Mouse (Mus musculus): ENCODE results near the gene Galp.
"Not testable (repeated sequence)": the region's sequence is repeated elsewhere in the genome, so short reads cannot be mapped to it uniquely, and the experiment has no call there.

Gene Galp

DNA sequence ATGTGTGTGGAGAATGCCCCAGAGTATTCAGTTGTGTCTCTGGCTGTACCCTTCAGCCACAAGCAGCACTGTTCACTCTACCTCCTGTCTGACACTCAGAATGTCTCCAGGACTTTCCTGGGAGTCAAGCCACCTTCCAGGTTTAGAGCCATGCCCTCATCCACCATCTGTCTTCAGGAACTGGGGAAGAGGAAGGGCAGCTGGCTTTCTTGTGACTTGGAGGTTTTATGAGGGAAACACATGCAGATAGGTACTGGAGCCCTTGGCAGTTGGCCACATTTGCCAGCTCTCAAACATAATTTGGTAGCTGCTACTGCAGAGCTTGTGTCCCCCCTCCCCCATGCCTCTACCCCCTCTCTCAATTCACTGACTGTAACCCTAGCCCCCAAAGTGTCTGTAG lies 17.9 kb upstream of the Galp start:
- DNase-seq (ENCODE audit: low spot score), result no peak

DNA sequence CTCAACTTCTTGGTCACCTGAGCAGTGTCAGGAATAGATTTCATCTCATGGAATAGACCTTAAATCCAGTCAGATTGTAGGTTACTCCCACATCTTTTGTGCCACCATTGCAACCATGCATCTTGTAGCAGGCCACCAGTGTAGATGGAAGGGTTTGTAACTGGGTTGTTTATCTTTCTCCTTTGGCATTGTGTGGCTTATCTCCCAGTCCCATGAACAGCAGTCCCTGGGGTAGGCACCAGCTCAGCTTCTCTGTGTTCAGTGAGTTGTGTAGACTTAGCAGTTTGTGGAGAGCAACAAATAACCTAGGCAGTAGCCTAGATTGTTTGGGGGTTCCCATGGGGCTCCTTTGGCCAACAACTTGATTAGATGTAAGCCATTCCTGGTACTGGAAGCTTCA lies 14.0 kb upstream of the Galp start:
- no peak for DNase-seq (ENCODE audit: low spot score)

DNA sequence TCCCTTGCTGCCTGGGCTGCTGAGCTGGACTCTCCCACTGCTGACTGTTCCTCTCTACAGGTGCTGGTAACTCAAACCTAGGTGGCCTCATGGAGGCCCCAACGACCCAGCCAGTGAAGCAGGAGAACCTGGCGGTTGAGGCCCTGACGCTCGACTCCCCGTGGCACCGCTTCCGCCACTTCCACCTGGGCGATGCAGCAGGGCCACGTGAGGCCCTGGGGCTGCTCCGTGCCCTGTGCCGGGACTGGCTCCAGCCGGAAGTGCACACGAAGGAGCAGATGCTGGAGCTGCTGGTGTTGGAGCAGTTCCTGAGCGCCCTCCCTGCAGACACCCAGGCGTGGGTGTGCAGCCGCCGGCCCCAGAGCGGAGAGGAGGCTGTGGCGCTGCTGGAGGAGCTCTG lies 13.1 kb upstream of the Galp start:
- DNase-seq (ENCODE audit: low spot score), result no peak

DNA sequence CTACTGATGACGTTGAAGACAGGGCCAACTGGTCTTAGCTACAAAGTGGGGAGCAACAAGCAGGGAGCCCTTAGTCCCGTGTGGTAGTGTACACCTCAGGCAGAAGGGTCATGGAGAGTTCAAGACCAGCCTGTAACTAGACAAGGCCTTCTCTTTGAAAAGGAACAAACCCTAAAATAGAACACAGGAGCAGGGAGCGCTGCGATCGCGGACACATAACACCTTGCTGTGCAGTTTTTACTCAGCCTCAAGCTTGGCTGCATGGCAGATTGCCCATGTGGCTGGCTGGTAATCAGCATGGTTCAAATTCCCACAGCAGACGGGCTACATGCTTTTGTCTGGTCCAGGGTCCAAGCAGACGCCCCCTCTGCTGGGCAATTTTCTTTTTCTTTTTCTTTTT lies 12.4 kb upstream of the Galp start:
- no peak for DNase-seq (ENCODE audit: low spot score)

DNA sequence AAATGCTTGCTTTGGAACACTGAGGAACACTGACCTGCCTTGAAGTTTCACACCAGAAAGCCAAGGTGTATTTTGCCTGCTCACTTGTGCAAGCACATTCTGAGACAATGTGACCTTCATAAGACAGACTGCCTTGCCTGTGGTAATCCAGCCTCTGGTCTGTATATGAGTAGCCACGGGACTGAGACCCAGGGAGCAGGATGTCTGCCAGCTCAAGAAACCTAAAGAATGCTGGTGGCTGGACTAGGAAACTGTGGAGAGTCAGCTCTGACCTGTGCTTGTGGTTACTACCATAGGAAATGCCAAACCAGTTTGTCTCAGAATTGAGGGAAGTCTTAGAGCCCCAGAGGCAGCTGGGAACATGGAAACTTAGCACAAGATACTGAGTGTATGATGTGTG lies 11.5 kb upstream of the Galp start:
- DNase-seq (ENCODE audit: low spot score), result no peak

DNA sequence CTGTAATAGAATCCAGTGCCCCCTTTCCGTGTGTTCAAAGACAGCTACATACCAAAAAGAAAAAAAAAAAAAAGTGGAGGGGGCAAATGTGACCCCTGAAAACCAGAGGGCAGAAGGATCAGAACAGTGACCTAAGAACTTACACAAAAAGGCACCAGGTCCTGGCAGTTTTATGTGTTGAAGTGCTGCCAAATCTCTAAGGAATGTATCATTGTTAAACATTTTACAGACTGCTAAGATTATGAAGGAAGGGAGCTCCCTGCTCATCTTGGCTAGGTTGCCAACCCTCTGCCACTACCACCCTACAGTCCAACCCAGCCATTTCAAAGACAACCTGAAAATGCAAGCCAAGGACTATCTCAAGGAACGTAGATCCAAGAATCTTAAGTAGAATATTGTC lies 10.7 kb upstream of the Galp start:
- no peak for DNase-seq (ENCODE audit: low spot score)

DNA sequence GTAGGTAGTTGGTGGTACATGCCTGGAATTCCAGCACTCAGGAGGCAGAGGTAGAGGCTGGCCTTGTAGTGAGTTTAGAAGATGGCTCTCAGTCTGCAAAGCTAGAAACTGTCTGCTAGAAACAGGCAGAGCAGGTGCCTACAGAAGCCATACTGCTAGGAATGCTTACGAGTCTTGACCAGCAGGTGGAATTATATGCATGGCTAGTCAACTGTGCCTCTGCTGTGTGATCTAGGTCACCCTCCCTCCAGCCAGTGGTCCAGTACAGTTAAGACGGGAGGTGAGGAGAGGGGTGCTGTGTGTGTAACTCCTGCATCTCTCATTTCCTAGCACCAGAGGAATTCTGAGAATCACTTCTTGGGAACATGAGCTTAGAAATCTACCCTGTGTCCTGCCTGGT lies 10.1 kb upstream of the Galp start:
- no peak for DNase-seq (ENCODE audit: low spot score)

DNA sequence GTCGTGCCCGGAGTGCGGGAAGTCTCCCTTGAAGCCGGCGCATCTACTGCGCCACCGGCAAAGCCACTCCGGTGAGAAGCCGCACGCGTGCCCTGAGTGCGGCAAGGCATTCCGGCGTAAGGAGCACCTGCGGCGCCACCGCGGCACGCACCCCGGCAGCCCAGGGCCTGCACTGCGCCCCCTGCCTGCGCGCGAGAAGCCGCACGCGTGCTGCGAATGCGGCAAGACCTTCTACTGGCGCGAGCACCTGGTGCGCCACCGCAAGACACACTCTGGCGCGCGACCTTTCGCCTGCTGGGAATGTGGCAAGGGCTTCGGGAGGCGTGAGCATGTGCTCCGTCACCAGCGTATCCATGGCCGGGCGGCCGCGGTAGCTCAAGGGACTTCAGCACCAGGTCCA lies 7.3 kb upstream of the Galp start:
- no peak for DNase-seq (ENCODE audit: low spot score)

DNA sequence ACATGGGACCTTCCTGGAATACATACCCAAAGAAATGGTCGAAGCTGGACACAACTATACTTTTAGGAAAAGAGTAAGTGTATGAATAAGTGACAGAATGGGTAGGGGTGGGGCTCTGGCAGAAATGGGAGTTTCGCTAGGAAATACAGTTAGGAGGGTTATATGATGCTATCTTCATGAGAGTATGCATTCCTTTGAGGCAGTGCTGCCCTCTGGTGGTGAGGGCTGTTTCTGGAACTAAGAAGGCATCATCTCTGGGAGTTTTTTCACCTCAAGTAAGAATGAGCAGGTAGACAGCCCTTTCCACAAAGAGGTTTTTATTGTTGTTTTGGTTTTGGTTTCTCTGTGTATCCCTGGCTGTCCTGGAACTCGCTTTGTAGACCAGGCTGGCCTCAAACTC lies 5.5 kb upstream of the Galp start:
- DNase-seq (ENCODE audit: low spot score), result peak; percentile 79

DNA sequence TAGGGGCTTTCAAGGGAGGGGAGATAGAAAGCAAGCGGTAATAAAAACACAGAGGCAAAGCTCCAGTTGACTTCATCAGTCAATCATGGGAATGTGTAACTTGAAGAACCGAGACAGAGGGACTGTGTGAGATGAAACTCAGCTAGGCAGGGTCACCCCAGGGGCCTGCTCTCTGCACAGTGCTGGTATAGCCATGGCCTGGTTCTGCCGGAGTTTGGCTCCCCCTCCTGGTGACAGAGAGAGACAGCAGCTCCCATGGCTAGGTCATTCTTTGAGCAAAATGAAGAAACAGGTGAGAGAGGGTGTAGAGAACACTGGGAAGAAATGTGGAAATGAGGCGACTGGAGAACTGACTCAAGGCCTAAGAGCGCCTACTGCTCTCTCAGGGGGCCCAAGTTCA lies 2.8 kb upstream of the Galp start:
- DNase-seq (ENCODE audit: low spot score), result peak; percentile 79

DNA sequence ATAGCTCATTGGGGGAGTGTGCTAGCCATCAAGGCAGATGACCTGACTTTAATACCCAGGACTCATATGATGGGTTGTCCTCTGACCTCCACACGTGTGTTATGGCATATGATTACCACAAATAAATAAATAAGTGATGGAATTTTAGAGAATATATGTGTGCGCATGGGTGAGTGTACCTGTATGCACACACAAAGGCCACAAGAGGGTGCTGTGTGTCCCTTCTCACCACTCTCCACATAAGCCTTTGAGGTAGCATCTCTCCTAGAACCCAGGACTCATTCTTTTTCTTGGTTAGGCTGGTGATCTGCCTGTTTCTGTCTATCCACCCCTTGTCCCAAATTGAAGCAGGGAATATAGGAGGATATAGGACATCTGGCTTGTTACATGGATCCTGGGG lies 1.1 kb upstream of the Galp start:
- DNase-seq (ENCODE audit: low spot score), result no peak

DNA sequence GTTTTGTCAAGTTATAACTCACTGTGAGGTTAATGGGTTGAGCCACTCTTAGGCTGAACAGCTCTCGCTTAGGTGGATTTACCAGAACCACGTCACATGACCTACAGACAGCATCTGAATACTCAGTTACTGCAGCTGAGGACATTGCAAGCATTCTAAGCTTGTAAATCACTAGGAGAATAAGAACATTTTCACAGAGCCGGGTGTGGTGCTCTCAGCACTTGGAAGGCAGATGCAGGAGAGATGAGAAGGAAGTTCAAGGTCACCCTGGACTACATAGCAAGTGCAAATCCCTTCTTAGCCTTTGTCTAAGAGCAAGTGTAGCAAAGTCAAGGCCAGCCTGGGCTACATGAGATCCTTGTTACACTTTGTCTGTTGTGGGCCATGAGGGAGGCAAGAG lies 7.3 kb downstream of the Galp start:
- DNase-seq (ENCODE audit: low spot score), result no peak

DNA sequence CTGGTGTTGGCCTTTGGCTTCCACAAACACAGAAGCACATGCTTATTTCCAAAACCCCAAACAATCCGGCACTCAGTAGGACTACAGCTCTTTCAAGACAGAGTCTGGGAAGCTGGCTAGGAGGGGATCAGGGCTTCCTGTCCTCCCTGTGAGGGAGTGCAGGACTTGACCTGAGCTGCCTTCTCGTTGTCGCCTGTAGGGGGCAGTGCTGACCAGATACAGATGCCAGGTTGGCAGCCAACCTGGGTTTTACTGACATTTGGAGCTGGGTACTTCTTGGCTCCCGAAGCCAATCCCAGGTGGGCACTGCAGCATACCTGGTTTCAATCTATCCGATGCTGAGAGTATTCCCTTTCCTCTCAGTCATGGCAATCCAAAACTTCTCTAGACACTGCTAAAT lies 16.3 kb downstream of the Galp start:
- no peak for DNase-seq (ENCODE audit: low spot score)

DNA sequence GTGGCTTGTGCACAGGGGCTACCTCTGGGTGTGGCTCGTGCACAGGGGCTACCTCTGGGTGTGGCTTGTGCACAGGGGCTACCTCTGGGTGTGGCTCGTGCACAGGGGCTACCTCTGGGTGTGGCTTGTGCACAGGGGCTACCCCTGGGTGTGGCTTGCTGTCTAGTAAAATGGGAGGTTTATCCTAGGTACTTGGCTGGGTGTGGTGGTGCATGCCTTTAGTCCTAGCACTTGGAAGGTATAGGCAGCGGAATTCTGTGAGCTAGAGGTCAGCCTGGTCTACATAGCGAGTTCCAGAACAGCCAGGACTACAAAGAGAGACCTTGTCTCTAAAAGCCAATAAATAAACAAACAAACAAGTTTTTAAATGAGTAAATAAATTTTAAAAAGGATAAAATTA lies 17.8 kb downstream of the Galp start:
- DNase-seq (ENCODE audit: low spot score), result not testable (repeated sequence)

DNA sequence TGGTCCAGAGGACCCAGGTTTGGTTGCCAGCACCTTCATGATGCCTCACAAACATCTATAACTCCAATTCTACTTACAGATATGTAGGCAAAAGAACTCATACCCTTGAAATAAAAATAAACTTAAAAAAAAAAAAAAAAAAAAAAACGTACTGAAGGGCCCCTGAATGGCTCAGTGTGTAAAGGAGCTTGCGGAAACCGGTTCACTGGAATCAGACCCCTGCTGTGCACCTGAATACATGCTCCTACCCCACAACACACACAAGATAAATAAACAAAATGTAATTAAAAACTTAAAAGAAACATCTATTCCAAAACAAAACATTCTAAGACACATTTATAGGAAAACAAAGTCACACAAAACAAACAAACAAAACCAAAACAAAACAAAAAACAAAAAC lies 23.3 kb downstream of the Galp start:
- DNase-seq (ENCODE audit: low spot score), result no peak

DNA sequence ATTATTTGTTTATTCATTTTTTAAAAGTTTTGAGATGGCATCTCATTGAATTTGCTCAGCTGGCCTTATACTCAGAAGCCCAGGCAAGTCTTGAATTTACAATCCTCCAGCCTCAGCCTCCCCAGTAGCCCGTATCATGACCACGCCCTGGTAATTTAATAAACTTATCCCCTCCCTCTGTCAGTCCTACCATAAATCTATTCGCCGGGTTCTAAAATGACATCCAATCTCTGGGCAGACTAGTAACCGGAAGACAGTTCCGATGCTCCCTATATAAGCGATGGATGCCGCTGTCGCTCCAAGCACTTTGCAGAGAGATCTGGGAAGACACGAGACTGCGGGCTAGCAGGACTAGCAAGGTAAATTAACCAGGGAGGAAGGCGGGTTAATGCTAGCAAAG lies 25.1 kb downstream of the Galp start, which contains the start of gene Zscan5b:
Zscan5b (plus strand) TSS at position 301 of the 400 bp plus-strand sequence.
- no peak for DNase-seq (ENCODE audit: low spot score)

DNA sequence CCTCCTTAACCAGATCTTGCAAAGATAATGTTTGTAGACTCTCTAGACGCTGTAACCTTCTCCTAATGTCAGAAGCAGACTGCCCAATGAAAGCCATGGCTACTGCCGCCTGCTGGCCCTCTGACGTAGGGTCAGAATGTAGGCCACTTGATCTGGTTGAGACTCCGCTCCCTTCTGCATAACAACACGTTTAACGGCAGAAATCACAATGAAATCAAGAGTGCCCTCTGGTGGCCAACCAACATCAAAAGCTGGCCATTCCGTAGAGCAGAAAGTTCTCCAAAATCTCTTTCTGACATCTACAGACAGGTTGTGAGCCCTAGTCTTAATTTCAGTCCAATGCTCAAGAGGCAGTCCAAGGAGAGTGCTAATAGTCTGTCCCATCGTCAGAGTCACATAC lies 31.6 kb downstream of the Galp start:
- DNase-seq (ENCODE audit: low spot score), result not testable (repeated sequence)

DNA sequence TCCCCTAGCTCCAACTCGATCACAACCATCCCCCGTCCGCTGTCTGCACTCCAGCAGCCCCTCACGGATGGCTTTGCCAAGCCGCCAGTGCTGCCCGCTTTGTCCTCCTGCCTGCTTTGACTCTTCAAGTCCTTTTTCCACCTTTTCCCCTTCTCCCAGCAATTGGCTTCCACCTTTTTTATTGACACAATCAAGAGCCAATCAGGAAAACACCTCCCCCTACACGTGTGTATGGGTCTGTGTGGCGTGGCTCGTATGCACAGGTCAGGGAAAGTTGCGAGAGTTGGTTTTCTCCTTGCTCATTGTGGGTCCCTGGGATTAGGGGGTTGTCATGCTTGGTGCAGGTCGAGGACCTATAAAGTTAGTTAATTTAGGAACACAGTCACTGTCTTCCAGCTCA lies 42.9 kb downstream of the Galp start:
- DNase-seq (ENCODE audit: low spot score), result no peak

DNA sequence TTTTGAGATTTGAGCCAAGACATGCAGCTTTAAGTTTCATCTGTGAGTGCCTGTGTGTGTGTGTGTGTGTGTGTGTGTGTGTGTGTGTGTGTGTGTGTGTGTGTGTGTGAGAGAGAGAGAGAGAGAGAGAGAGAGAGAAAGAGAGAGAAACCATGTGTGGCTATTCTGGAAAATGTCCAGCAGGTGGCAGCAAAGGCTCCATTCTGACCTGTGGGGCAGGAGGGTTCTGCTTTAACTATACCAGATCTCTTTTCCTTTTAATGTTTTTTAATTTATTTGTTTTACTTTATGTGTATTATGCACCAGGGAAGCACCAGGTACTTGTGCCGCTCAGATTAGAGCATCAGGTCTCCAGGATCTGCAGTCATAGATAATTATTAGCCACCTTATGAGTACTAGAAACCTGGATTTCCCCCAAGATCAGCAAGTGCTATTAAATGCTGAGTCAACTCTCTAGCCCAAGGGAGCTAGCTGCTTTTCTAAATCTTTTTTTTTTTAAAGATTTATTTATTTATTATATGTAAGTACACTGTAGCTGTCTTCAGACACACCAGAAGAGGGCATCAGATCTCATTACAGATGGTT lies 44.0 kb downstream of the Galp start:
- peak; percentile 66 for DNase-seq (ENCODE audit: low spot score)

DNA sequence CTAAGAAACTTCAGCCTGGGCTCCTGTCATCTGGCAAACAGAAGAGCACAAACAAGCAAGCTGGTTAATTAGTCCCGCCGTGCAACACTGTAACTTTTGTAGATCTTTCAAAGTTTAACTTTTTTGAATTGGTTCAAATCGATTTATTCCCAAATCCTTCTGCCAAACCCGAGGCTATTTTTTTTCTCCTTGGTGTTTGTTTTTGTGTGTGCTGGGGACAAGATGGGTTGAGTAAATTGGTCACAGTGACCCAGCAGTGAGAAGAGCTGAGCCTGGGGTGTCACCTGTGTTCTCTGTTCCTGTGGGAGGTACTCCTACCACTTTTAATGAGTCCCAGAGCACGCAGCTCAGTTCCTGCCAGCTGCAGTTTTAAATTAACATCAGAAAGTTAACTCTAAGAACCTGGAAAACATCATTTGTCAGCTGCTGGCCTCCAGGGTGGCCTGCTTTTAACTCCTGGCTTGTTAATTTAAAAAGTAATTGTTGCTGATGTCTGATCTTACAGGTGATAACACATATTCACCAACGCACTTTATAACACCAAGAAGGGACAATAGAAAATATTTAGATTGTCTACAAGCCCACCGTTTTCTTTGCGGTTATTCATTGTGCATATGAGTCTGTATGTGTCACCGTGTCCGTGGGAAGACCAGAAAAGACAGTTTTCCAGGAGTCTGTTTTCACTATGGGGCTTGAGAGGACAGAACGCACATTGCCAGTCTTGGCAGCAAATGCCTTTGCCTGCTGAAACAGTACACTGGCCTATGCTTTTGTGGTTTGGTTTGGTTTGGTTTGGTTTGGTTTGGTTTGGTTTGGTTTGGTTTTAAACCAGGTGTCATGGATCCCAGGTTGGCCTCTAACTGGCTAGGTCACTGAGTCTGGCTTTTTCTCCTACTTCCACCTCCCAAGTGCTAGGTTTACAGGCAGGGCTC lies 47.7 kb downstream of the Galp start:
- DNase-seq (ENCODE audit: low spot score), result no peak

DNA sequence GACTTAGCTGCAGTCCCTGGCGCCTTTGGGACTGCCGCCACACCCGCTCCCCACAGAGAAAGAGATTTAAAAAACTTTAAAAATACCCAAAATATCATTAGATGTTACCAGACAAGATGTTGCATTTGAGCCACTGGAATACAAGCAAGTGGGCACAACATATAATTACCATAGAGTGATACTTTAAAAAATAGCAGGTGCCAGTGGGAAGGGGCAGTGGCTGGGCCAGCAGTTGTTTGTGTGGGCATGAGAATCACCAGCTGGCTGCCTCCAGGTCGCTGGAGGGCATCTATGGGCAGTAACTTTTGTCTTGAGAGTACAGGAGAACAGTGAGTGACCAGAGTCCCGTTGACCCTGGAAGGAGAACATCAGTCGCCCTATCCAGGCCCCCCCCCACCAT lies 55.5 kb downstream of the Galp start, which contains the start of gene Epp13:
Epp13 (plus strand) TSS at position 301 of the 400 bp plus-strand sequence.
- no peak for DNase-seq (ENCODE audit: low spot score)

DNA sequence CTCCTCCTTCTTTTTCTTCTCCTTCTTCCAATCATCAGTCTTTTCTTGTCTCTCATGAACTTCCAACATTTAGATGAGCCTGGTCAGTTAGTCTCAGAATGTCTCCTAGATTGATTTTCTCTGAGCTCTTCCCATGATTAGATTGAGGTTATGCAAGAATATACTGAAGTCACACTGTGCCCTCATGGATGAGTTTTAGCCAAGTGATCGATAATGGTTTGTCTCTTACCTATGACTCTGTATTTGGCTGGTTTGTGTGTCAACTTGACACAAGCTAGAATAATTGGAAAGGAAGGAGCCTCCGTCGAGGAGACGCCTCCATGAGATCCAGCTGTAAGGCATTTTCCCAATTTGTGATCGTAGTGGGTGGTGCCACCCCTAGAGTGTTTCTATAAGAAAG lies 57.6 kb downstream of the Galp start:
- no peak for DNase-seq (ENCODE audit: low spot score)

DNA sequence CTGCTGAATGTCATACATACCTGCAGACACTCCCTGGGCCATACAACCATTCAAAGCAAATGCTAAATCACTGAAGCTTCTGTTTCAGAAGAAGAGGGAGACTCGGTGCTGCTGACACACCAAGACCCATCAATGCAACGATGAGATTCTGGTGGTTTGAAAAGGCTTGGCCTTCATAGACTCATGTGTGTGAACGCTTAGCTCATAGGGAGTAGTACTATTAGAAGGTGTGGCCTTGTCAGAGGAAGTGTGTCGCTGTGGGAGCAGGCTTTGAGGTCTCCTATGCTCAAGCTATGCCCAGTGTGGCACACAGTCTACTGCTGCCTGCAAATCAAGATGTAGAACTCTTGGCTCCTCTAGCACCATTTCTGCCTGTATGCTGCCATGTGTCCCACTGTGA lies 60.5 kb downstream of the Galp start:
- DNase-seq (ENCODE audit: low spot score), result no peak
